Mouse (Mus musculus) right cerebral cortex, postnatal 36 days (tissue): ENCODE results near the gene Fundc1.
"Not testable (repeated sequence)": the region's sequence is repeated elsewhere in the genome, so short reads cannot be mapped to it uniquely, and the experiment has no call there.

Experiments
- DNase-seq, 2 experiments: peaks; one replicate each; pipeline ENCODE4 v3.0.0; 2022; ENCODE audit warnings: low spot score in 2 of 2, mixed read lengths in 1 of 2

Fundc1 gene

GRCm38 (mm10) chrX:17571621-17572459 lies at the start of gene Fundc1:
Gene Fundc1, minus strand, starts transcription at chrX:17572325.
- peak; percentile 92 to 94 for DNase-seq

GRCm38 (mm10) chrX:17611253-17611652 lies 39.1 kb upstream of the Fundc1 start:
- no peak for DNase-seq

GRCm38 (mm10) chrX:17608763-17609162 lies 36.6 kb upstream of the Fundc1 start:
- DNase-seq = no peak

- no peak for DNase-seq
Measured at GRCm38 (mm10) chrX:17607668-17608067, 35.5 kb upstream of the Fundc1 start.

- DNase-seq = no peak
Measured at GRCm38 (mm10) chrX:17593331-17593730, 21.2 kb upstream of the Fundc1 start.

GRCm38 (mm10) chrX:17590745-17591144 lies 18.6 kb upstream of the Fundc1 start:
- peak; percentile 23 to 24 for DNase-seq

GRCm38 (mm10) chrX:17571271-17571620 lies 879 bp downstream of the Fundc1 start:
- no peak for DNase-seq

GRCm38 (mm10) chrX:17568670-17569069 lies 3.5 kb downstream of the Fundc1 start:
- no peak for DNase-seq

- DNase-seq = no peak
Measured at GRCm38 (mm10) chrX:17565743-17566142, 6.4 kb downstream of the Fundc1 start.

GRCm38 (mm10) chrX:17564732-17565131 lies 7.4 kb downstream of the Fundc1 start:
- no peak for DNase-seq

GRCm38 (mm10) chrX:17558746-17559145 lies 13.4 kb downstream of the Fundc1 start:
- no peak for DNase-seq

GRCm38 (mm10) chrX:17554488-17554887 lies 17.6 kb downstream of the Fundc1 start:
- no peak for DNase-seq

- DNase-seq = not testable (repeated sequence)
Measured at GRCm38 (mm10) chrX:17551586-17551985, 20.5 kb downstream of the Fundc1 start.

- DNase-seq = no peak
Measured at GRCm38 (mm10) chrX:17547143-17547806, 24.9 kb downstream of the Fundc1 start.

GRCm38 (mm10) chrX:17544860-17545492 lies 27.1 kb downstream of the Fundc1 start:
- no peak for DNase-seq

- no peak for DNase-seq
Measured at GRCm38 (mm10) chrX:17537701-17538100, 34.4 kb downstream of the Fundc1 start.

- no peak for DNase-seq
Measured at GRCm38 (mm10) chrX:17527008-17527407, 45.1 kb downstream of the Fundc1 start.

GRCm38 (mm10) chrX:17521221-17521716 lies 50.9 kb downstream of the Fundc1 start:
- DNase-seq = no peak

- DNase-seq = no peak
Measured at GRCm38 (mm10) chrX:17520086-17520485, 52.0 kb downstream of the Fundc1 start.

GRCm38 (mm10) chrX:17514012-17514411 lies 58.1 kb downstream of the Fundc1 start:
- DNase-seq = no peak

GRCm38 (mm10) chrX:17512021-17512602 lies 60.0 kb downstream of the Fundc1 start:
- DNase-seq = no peak
